Mouse (Mus musculus) intestine, embryonic 16.5 days (tissue): ENCODE data around the gene Itgb1bp1. TPM values are rescaled to one million over a fixed set of nuclear protein-coding genes. Genes with fewer than 3 reads are reported as not detected.
A peak's percentile ranks its signal among the peaks of the same experiment; 100 is the strongest.

Source experiments
- ATAC-seq: fragments of 200-750 bp; cut with Nextera tagmentation; 2 replicates; pipeline ENCODE4 v1.8.0; 2017; ENCODE audit warnings: moderate TSS enrichment, moderate library complexity
- H3K27ac ChIP-seq: fragments of 300-500 bp; sonication (generic); 2 replicates; pipeline ENCODE4 v1.5.1; 2014; ENCODE audit warnings: mild to moderate bottlenecking, low read length
- H3K27me3 ChIP-seq: fragments of 300-500 bp; sonication (generic); replicated peaks from 2 replicates; pipeline ENCODE4 v1.6.1; 2014; ENCODE audit warnings: low read length, control low read depth, mixed read lengths; ENCODE audit not compliant: control insufficient read depth, insufficient read depth
- H3K36me3 ChIP-seq: fragments of 300-500 bp; sonication (generic); 2 replicates; pipeline ENCODE4 v1.6.1; 2014; ENCODE audit warnings: low read length, control low read depth; ENCODE audit not compliant: control insufficient read depth, insufficient read depth
- H3K4me1 ChIP-seq: fragments of 300-500 bp; sonication (generic); 2 replicates; pipeline ENCODE4 v1.6.1; 2014; ENCODE audit warnings: low read length, control low read depth, mixed read lengths; ENCODE audit not compliant: control insufficient read depth, insufficient read depth
- H3K4me2 ChIP-seq: fragments of 300-500 bp; sonication (generic); 2 replicates; pipeline ENCODE4 v1.6.1; 2014; ENCODE audit warnings: low read depth, low read length, control low read depth
- H3K4me3 ChIP-seq: fragments of 300-500 bp; sonication (generic); 2 replicates; pipeline ENCODE4 v1.5.1; 2014; ENCODE audit warnings: mild to moderate bottlenecking, low read length
- H3K9ac ChIP-seq: fragments of 300-500 bp; sonication (generic); 2 replicates; pipeline ENCODE4 v1.6.1; 2014; ENCODE audit warnings: low read depth, low read length
- H3K9me3 ChIP-seq: fragments of 300-500 bp; sonication (generic); 2 replicates; pipeline ENCODE4 v1.6.1; 2016; ENCODE audit warnings: low read length, control low read depth; ENCODE audit not compliant: control insufficient read depth
- WGBS: fragments of 180-500 bp; shearing (Covaris S2); extraction: QIAGEN DNeasy Blood & Tissue Kit; methylation state at CpG from one replicate; pipeline ENCODE4 v1.1.7; 2014; 5-methylcytosine and 5-hydroxymethylcytosine counted together
- polyA plus RNA-seq: library from polyadenylated mRNA; unstranded; fragments of >200 nt; fragmentation: Nextera tagmentation; extraction: Ambion mirVana; gene quantifications from 2 replicates; pipeline ENCODE4 v1.2.1, GENCODE M21; 2015

Gene Itgb1bp1
- polyA plus RNA-seq, 1 experiment from 2014 or later, result 42.5 TPM

- WGBS, result 84% methylated on average over 4 of the region's 4 CpGs
- H3K4me1 ChIP-seq, result no peaks in the 10 kb centered on the region
- ATAC-seq, result no peak
- no peaks in the 10 kb centered on the region for H3K27me3 ChIP-seq
- H3K9me3 ChIP-seq, result no peaks in the 10 kb centered on the region
- H3K4me2 ChIP-seq, result no peak overlapping the region
- H3K9ac ChIP-seq, result no peak overlapping the region
- H3K4me3 ChIP-seq, result no peak overlapping the region
- peaks cover 23% of the 10 kb centered on the region for H3K36me3 ChIP-seq
- H3K27ac ChIP-seq, result no peak overlapping the region
Observed at GRCm38 (mm10) chr12:21306721-21307120, 20.6 kb upstream of the Itgb1bp1 start.

- Histone ChIP-seq H3K4me2 (no peak overlapping the region), H3K9me3 (no peaks in the 10 kb centered on the region), H3K27me3 (no peaks in the 10 kb centered on the region), H3K9ac (no peak overlapping the region), H3K4me3 (no peak overlapping the region), H3K4me1 (no peaks in the 10 kb centered on the region), H3K27ac (no peak overlapping the region), H3K36me3 (peaks cover 26% of the 10 kb centered on the region)
- no peak for ATAC-seq
- WGBS, result 91% methylated on average over 4 of the region's 4 CpGs
Observed at GRCm38 (mm10) chr12:21305741-21306140, 19.7 kb upstream of the Itgb1bp1 start.

GRCm38 (mm10) chr12:21302361-21302783 lies 16.3 kb upstream of the Itgb1bp1 start:
- Histone ChIP-seq H3K9ac (no peak overlapping the region), H3K4me1 (no peaks in the 10 kb centered on the region), H3K9me3 (no peaks in the 10 kb centered on the region), H3K4me3 (no peak overlapping the region), H3K4me2 (no peak overlapping the region), H3K27ac (peak overlapping the region; percentile 16; the same call in 1 of the 2 replicates), H3K27me3 (no peaks in the 10 kb centered on the region), H3K36me3 (peaks cover 23% of the 10 kb centered on the region)
- ATAC-seq, result peak; percentile 83
- WGBS, result 47% methylated on average over 5 of the region's 5 CpGs

- H3K4me3 ChIP-seq, result no peak overlapping the region
- whole genome bisulfite sequencing, result 29% methylated on average over 8 of the region's 8 CpGs
- H3K9ac ChIP-seq, result no peak overlapping the region
- H3K27ac ChIP-seq, result peak overlapping the region; percentile 16; the same call in 1 of the 2 replicates
- no peak overlapping the region for H3K4me2 ChIP-seq
- H3K36me3 ChIP-seq, result peaks cover 20% of the 10 kb centered on the region
- H3K27me3 ChIP-seq, result no peaks in the 10 kb centered on the region
- peak; percentile 45; the same call in 1 of the 2 replicates for ATAC-seq
- no peaks in the 10 kb centered on the region for H3K4me1 ChIP-seq
- H3K9me3 ChIP-seq, result no peaks in the 10 kb centered on the region
Observed at GRCm38 (mm10) chr12:21301932-21302331, 15.8 kb upstream of the Itgb1bp1 start.

- ATAC-seq, result no peak
- Histone ChIP-seq H3K9me3 (no peaks in the 10 kb centered on the region), H3K9ac (no peak overlapping the region), H3K4me3 (no peak overlapping the region), H3K4me2 (no peak overlapping the region), H3K36me3 (peaks cover 20% of the 10 kb centered on the region), H3K4me1 (no peaks in the 10 kb centered on the region), H3K27ac (no peak overlapping the region), H3K27me3 (no peaks in the 10 kb centered on the region)
- 79% methylated on average over 7 of the region's 7 CpGs for WGBS
Observed at GRCm38 (mm10) chr12:21301324-21301723, 15.2 kb upstream of the Itgb1bp1 start.

- Histone ChIP-seq H3K9ac (no peak overlapping the region), H3K4me2 (no peak overlapping the region), H3K27me3 (no peaks in the 10 kb centered on the region), H3K4me3 (no peak overlapping the region), H3K9me3 (no peaks in the 10 kb centered on the region), H3K36me3 (peaks cover 24% of the 10 kb centered on the region), H3K27ac (no peak overlapping the region), H3K4me1 (no peaks in the 10 kb centered on the region)
- ATAC-seq, result no peak
- WGBS, result 93% methylated on average over 11 of the region's 11 CpGs
Observed at GRCm38 (mm10) chr12:21298856-21299255, 12.8 kb upstream of the Itgb1bp1 start.

- H3K36me3 ChIP-seq, result peaks cover 15% of the 10 kb centered on the region
- H3K9me3 ChIP-seq, result no peaks in the 10 kb centered on the region
- no peak for ATAC-seq
- H3K27me3 ChIP-seq, result no peaks in the 10 kb centered on the region
- 63% methylated on average over 6 of the region's 6 CpGs for WGBS
- no peak overlapping the region for H3K4me3 ChIP-seq
- H3K4me2 ChIP-seq, result no peak overlapping the region
- no peak overlapping the region for H3K9ac ChIP-seq
- H3K27ac ChIP-seq, result no peak overlapping the region
- H3K4me1 ChIP-seq, result peaks cover 7% of the 10 kb centered on the region
Observed at GRCm38 (mm10) chr12:21289651-21290050, 3.6 kb upstream of the Itgb1bp1 start.

- Histone ChIP-seq H3K27ac (no peak overlapping the region), H3K4me2 (no peak overlapping the region), H3K27me3 (no peaks in the 10 kb centered on the region), H3K4me3 (no peak overlapping the region), H3K36me3 (peaks cover 9% of the 10 kb centered on the region; the same call in 1 of the 2 replicates), H3K9ac (no peak overlapping the region), H3K4me1 (peaks cover 7% of the 10 kb centered on the region), H3K9me3 (no peaks in the 10 kb centered on the region)
- 95% methylated on average over 3 of the region's 3 CpGs for WGBS
- ATAC-seq, result no peak
Observed at GRCm38 (mm10) chr12:21288716-21289395, 2.8 kb upstream of the Itgb1bp1 start.

- Histone ChIP-seq H3K9me3 (no peaks in the 10 kb centered on the region), H3K36me3 (peaks cover 4% of the 10 kb centered on the region; the same call in 1 of the 2 replicates), H3K27me3 (no peaks in the 10 kb centered on the region), H3K9ac (peak overlapping the region; percentile 93), H3K4me3 (peak overlapping the region; percentile 93), H3K4me2 (peak overlapping the region; percentile 66), H3K27ac (peak overlapping the region; percentile 92), H3K4me1 (peaks cover 7% of the 10 kb centered on the region)
- WGBS, result 27% methylated on average over 18 of the region's 18 CpGs
- ATAC-seq, result peak; percentile 49
Observed at GRCm38 (mm10) chr12:21286712-21287650, 897 bp upstream of the Itgb1bp1 start.
